14 mouse cellular contexts compared by ENCODE assay signal in genomic region chr2:160622646-160623045, GRCm38 (mm10). TPM values are rescaled to one million over a fixed set of nuclear protein-coding genes. Genes with fewer than 3 reads are reported as not detected.
A peak's percentile ranks its signal among the peaks of the same experiment; 100 is the strongest.
DNase-seq lines count a peak whose midpoint lies in the region; ATAC-seq lines count a peak whose summit lies in the region.
"Had no signal": no experiment of that assay in that cellular context is flagged by ENCODE, and none has a peak within 500 bp of the region (broad histone marks: within the 10 kb centered on the region; RNA-seq: fewer than 3 reads in every experiment).

No protein-coding gene starts in this region.

- H3K4me3 ChIP-seq in heart, embryonic 13.5 days, result no peak overlapping the region
- no peak overlapping the region for H3K4me3 ChIP-seq in liver, embryonic 13.5 days (replicated peaks)
- no peak overlapping the region for H3K4me3 ChIP-seq in heart, embryonic 16.5 days (ENCODE audit: low read length)
- H3K4me3 ChIP-seq in macrophage (ENCODE audit: inconsistent target), result no peak overlapping the region
- H3K4me3 ChIP-seq: embryonic facial prominence, embryonic 12.5 days; forebrain, embryonic 10.5 days had no signal

- H3K9me3 ChIP-seq in heart, embryonic 13.5 days, result no peaks in the 10 kb centered on the region
- H3K9me3 ChIP-seq in liver, embryonic 13.5 days (replicated peaks), result no peaks in the 10 kb centered on the region
- H3K9me3 ChIP-seq in heart, embryonic 16.5 days (replicated peaks; ENCODE audit: control insufficient read depth, low read length), result no peaks in the 10 kb centered on the region
- H3K9me3 ChIP-seq: embryonic facial prominence, embryonic 12.5 days; forebrain, embryonic 10.5 days; G1E had no signal

- no peak overlapping the region for H3K9ac ChIP-seq in heart, embryonic 13.5 days
- H3K9ac ChIP-seq in liver, embryonic 13.5 days, result no peak overlapping the region
- no peak overlapping the region for H3K9ac ChIP-seq in heart, embryonic 16.5 days (ENCODE audit: low read length)
- H3K9ac ChIP-seq: embryonic facial prominence, embryonic 12.5 days; hindbrain, embryonic 14.5 days had no signal

- no peak for ATAC-seq in heart, embryonic 13.5 days (ENCODE audit: extremely low read depth, insufficient number of reproducible peaks, low FRiP score, low TSS enrichment)
- no peak for ATAC-seq in liver, embryonic 13.5 days (ENCODE audit: low read depth)
- no peak for ATAC-seq in heart, embryonic 16.5 days (replicated peaks; ENCODE audit: extremely low read depth, insufficient read depth, low FRiP score)

- H3K27ac ChIP-seq in heart, embryonic 13.5 days (replicated peaks), result peak overlapping the region; percentile 69
- peak overlapping the region; percentile 93; the same call in 1 of the 2 replicates for H3K27ac ChIP-seq in liver, embryonic 13.5 days
- peak overlapping the region; percentile 75; the same call in 1 of the 2 replicates for H3K27ac ChIP-seq in heart, embryonic 16.5 days (ENCODE audit: low read length)
- peak overlapping the region; percentile 80 for H3K27ac ChIP-seq in macrophage
- H3K27ac ChIP-seq: forebrain, embryonic 10.5 days had no signal

- H3K4me1 ChIP-seq in heart, embryonic 13.5 days, result peaks cover 42% of the 10 kb centered on the region
- peaks cover 51% of the 10 kb centered on the region for H3K4me1 ChIP-seq in liver, embryonic 13.5 days (replicated peaks)
- peaks cover 30% of the 10 kb centered on the region for H3K4me1 ChIP-seq in heart, embryonic 16.5 days (ENCODE audit: control insufficient read depth, insufficient read depth, low read length)

- H3K4me2 ChIP-seq in heart, embryonic 13.5 days, result no peak overlapping the region
- no peak overlapping the region for H3K4me2 ChIP-seq in liver, embryonic 13.5 days
- no peak overlapping the region for H3K4me2 ChIP-seq in heart, embryonic 16.5 days (ENCODE audit: low read depth, low read length)
- H3K4me2 ChIP-seq: embryonic facial prominence, embryonic 12.5 days; hindbrain, embryonic 14.5 days had no signal

- DNase-seq in heart, postnatal 14 days, result no peak
- DNase-seq in liver, embryonic 13.5 days, result no peak
- DNase-seq in liver, result no peak
- DNase-seq in right cerebral cortex, adult 2 months (ENCODE audit: low spot score in 2 of 2), result no peak
- DNase-seq: cerebellum, adult 11-12 months; kidney, postnatal 14 days; right cerebral cortex, postnatal 4 days had no signal

- no peaks in the 10 kb centered on the region for H3K27me3 ChIP-seq in heart, embryonic 13.5 days (replicated peaks)
- H3K27me3 ChIP-seq in liver, embryonic 13.5 days, result peaks cover 6% of the 10 kb centered on the region; the same call in 1 of the 2 replicates
- H3K27me3 ChIP-seq in heart, embryonic 16.5 days (ENCODE audit: control insufficient read depth, insufficient read depth, low read length), result no peaks in the 10 kb centered on the region
- H3K27me3 ChIP-seq: embryonic facial prominence, embryonic 12.5 days had no signal

- WGBS in heart, embryonic 13.5 days, result 83% methylated on average over 3 of the region's 3 CpGs
- WGBS in liver, embryonic 13.5 days (ENCODE audit: insufficient replicate concordance), result 74% methylated on average over 3 of the region's 3 CpGs
- WGBS in heart, embryonic 16.5 days, result 76% methylated on average over 3 of the region's 3 CpGs
- WGBS in macrophage (ENCODE audit: missing documents), result 98% methylated on average over 3 of the region's 3 CpGs

- intact Hi-C loops in heart, postnatal 14 days (cut with DNase I), result no loop called here

- peaks cover 7% of the 10 kb centered on the region; the same call in 1 of the 2 replicates for H3K79me2 ChIP-seq in macrophage (ENCODE audit: inconsistent target)

- H3K36me3 ChIP-seq in heart, embryonic 13.5 days, result no peaks in the 10 kb centered on the region
- no peaks in the 10 kb centered on the region for H3K36me3 ChIP-seq in liver, embryonic 13.5 days
- H3K36me3 ChIP-seq in heart, embryonic 16.5 days (ENCODE audit: control insufficient read depth, insufficient read depth), result no peaks in the 10 kb centered on the region
- H3K36me3 ChIP-seq in macrophage (ENCODE audit: inconsistent target), result no peaks in the 10 kb centered on the region
- H3K36me3 ChIP-seq: embryonic facial prominence, embryonic 12.5 days; forebrain, embryonic 10.5 days; G1E had no signal

RNA-seq across cellular contexts. Expression of gene Top1, which starts 23.0 kb away (rescaled TPM):
- 44.9 and 48.0 TPM in 2 replicates for polyA plus RNA-seq in heart, embryonic 13.5 days (2015; fragmentation: Nextera tagmentation; extraction: Ambion mirVana)
- total RNA-seq in heart, postnatal 14 days (2021), result 10 to 100 TPM; 59.1 to 60.9 TPM
- 70.9 and 86.6 TPM in 2 replicates for polyA plus RNA-seq in liver, embryonic 13.5 days (2015; fragmentation: Nextera tagmentation; extraction: Ambion mirVana)
- polyA plus RNA-seq in heart, embryonic 16.5 days (2015; fragmentation: Nextera tagmentation; extraction: Ambion mirVana), result 44.3 and 48.7 TPM in 2 replicates
- total RNA-seq in macrophage (2018; cell fraction: chromatin; rRNA removed), result 1,000 to 10,000 TPM in 5 of 26 experiments, 100 to 1,000 TPM in 21; 163 to 2,320 (median 324) TPM
- 100 to 1,000 TPM in 5 of 26 experiments, 10 to 100 TPM in 21; 48.6 to 258 (median 67.5) TPM for total RNA-seq in macrophage (2018; cell fraction: cytosol; rRNA removed)
- 100 to 1,000 TPM in 23 of 26 experiments, 10 to 100 TPM in 3; 82.9 to 919 (median 169) TPM for total RNA-seq in macrophage (2018; cell fraction: nucleus; rRNA removed)
- 52.3 to 148 TPM (median 103 TPM) in 3 replicates for polyA plus RNA-seq in macrophage (2018)
